Mouse (Mus musculus) frontal cortex, adult 2 months (tissue): ENCODE measurements around the gene Bcl9. TPM values are rescaled to one million over a fixed set of nuclear protein-coding genes. Genes with fewer than 3 reads are reported as not detected.
A peak's percentile ranks its signal among the peaks of the same experiment; 100 is the strongest.

ENCODE experiments used
- DNase-seq, 2 experiments: peaks; one replicate each; pipeline ENCODE4 v3.0.0; 2022; ENCODE audit warnings: low spot score in 1 of 2; ENCODE audit errors: extremely low spot score in 1 of 2
- polyA plus RNA-seq: library from polyadenylated mRNA; depleted of rRNA; stranded (reverse); fragments of >200 nt; gene quantifications from 2 replicates; pipeline ENCODE4 v1.2.3, GENCODE M21; 2012

The Bcl9 gene
- polyA plus RNA-seq, 1 experiment = 20.7 TPM

- DNase-seq = peak in 1 of 2 experiments; percentile 85
Observed at GRCm38 (mm10) chr3:97185098-97185860, 112.4 kb downstream of the Bcl9 start.

GRCm38 (mm10) chr3:97183810-97184209 is 113.9 kb downstream of the Bcl9 start:
- DNase-seq = peak in 1 of 2 experiments; percentile 32

GRCm38 (mm10) chr3:97180527-97180926 is 117.2 kb downstream of the Bcl9 start:
- DNase-seq = no peak

GRCm38 (mm10) chr3:97178885-97179284 is 118.8 kb downstream of the Bcl9 start:
- DNase-seq = no peak

- DNase-seq = no peak
Observed at GRCm38 (mm10) chr3:97172632-97173031, 125.1 kb downstream of the Bcl9 start.

GRCm38 (mm10) chr3:97172231-97172630 is 125.5 kb downstream of the Bcl9 start:
- no peak for DNase-seq

- no peak for DNase-seq
Observed at GRCm38 (mm10) chr3:97171531-97171930, 126.2 kb downstream of the Bcl9 start.

GRCm38 (mm10) chr3:97167126-97167525 is 130.6 kb downstream of the Bcl9 start:
- DNase-seq = peak in 1 of 2 experiments; percentile 32

GRCm38 (mm10) chr3:97164477-97164876 is 133.2 kb downstream of the Bcl9 start:
- no peak for DNase-seq

- no peak for DNase-seq
Observed at GRCm38 (mm10) chr3:97161773-97162172, 135.9 kb downstream of the Bcl9 start.

- peak in 1 of 2 experiments; percentile 53 for DNase-seq
Observed at GRCm38 (mm10) chr3:97160908-97161307, 136.8 kb downstream of the Bcl9 start.

GRCm38 (mm10) chr3:97159986-97160385 is 137.7 kb downstream of the Bcl9 start:
- DNase-seq = no peak

GRCm38 (mm10) chr3:97159509-97159850 is 138.2 kb downstream of the Bcl9 start:
- DNase-seq = no peak

- DNase-seq = peak; percentile 92 to 93
Observed at GRCm38 (mm10) chr3:97158611-97159508, 138.9 kb downstream of the Bcl9 start, which contains the start of gene Acp6. TSS of gene Acp6 (plus strand) at chr3:97158777.

- DNase-seq = peak; percentile 85 to 99
Observed at GRCm38 (mm10) chr3:97157958-97158599, 139.6 kb downstream of the Bcl9 start.

- no peak for DNase-seq
Observed at GRCm38 (mm10) chr3:97157308-97157707, 140.4 kb downstream of the Bcl9 start.

- no peak for DNase-seq
Observed at GRCm38 (mm10) chr3:97156431-97156830, 141.3 kb downstream of the Bcl9 start.
